Mouse (Mus musculus): ENCODE results near the gene Arpp21.

GRCm38 (mm10) chr9:112047903-112048467, 187.8 kb downstream of the Arpp21 start:
- no peak for TF ChIP-seq CTCF (IDR thresholded peaks at IDR 0.05; ENCODE audit: low read depth, low read length)
- no peak for TF ChIP-seq EP300 (IDR thresholded peaks at IDR 0.05; ENCODE audit: insufficient read depth, low read depth, low read length)
- TF ChIP-seq POLR2A (IDR thresholded peaks at IDR 0.05; ENCODE audit: insufficient read depth, low read length), result no peak
